Mouse (Mus musculus) thymus, postnatal 0 days (tissue): ENCODE results near the gene Dnm3. TPM values are rescaled to one million over a fixed set of nuclear protein-coding genes. Genes with fewer than 3 reads are reported as not detected.

ENCODE experiments used
- DNase-seq: peaks from one replicate; pipeline ENCODE4 v3.0.0-alpha.2; 2015; ENCODE audit warnings: low spot score
- polyA plus RNA-seq: library from polyadenylated mRNA; unstranded; fragments of >200 nt; fragmentation: Nextera tagmentation; extraction: Ambion mirVana; gene quantifications from 2 replicates; pipeline ENCODE4 v1.2.1, GENCODE M21; 2015

The Dnm3 gene
- polyA plus RNA-seq, 1 experiment from 2014 or later = 2.2 TPM

DNA sequence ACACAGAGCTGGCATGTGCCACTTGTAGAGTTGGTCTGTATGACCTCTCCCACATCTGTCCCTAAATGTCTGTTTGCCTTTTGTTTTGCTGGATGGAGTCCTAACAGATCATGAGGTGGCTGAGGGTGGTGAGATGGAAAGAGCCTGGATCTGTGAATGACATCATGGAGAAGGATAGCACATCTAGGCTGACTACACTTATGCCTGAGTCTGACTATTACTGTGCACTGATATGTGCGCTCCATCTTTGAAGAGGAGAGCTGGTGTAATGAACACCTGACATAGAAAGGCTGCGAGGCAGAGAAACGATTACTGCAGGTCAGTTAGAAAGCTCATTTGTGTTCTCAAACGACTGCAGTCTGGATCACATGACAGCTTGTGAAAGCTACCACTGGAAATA, 149.2 kb downstream of the Dnm3 start:
- no peak for DNase-seq

DNA sequence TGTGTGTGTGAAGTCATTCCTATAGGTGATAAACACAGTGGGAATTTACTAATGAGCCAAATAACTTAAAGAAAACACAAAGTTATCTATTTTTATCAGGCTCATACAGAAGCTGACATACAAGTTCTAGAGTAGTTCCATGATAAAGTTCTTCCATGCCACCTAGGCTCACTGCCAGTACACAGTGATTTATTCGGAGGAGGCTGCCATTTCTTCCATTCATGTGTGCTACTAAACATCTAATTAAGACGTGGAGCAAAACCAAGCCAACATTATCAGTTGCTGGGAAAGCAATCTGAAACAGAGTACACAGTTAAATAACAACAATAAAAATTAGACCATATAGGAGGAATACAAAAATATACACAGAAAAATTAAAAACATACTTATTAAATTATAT, 150.2 kb downstream of the Dnm3 start:
- DNase-seq = no peak

DNA sequence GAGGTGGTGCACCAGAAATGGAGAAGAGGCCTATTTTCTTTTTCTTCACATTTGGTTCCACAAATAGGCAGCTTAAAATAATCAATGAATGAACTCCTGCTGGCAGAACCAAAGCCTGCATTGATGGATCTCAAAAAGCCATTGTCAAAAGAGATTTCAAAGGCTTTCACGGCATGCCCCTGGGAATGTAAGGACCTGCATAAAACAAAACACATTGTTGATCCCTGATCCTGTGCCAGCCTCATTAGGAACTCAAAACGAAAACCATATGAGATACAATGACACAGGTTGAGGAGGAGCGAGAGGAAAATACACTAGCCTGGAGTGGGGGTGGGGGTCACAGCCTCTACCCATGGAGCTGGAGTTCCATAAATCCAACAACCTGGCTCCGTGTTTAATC, 153.4 kb downstream of the Dnm3 start:
- DNase-seq = no peak

DNA sequence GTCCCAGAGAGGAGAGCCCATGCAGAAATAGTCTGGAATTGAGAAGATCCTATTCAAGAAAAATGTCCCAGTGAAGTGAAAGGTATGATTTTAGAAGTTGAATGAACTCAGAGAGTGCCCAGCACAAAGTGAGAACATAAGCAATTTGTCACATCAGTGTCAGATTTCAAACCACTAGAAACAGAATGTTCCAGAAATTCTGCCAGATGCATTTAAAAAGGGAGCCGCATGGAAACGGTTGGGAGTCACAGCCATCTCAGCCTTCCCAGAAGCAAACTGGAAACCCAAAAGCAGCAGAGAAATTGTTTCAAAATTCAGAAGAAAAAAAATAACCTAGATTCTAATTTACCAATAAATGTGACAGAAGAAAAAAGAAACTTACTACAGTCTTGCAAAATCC, 154.7 kb downstream of the Dnm3 start:
- no peak for DNase-seq

DNA sequence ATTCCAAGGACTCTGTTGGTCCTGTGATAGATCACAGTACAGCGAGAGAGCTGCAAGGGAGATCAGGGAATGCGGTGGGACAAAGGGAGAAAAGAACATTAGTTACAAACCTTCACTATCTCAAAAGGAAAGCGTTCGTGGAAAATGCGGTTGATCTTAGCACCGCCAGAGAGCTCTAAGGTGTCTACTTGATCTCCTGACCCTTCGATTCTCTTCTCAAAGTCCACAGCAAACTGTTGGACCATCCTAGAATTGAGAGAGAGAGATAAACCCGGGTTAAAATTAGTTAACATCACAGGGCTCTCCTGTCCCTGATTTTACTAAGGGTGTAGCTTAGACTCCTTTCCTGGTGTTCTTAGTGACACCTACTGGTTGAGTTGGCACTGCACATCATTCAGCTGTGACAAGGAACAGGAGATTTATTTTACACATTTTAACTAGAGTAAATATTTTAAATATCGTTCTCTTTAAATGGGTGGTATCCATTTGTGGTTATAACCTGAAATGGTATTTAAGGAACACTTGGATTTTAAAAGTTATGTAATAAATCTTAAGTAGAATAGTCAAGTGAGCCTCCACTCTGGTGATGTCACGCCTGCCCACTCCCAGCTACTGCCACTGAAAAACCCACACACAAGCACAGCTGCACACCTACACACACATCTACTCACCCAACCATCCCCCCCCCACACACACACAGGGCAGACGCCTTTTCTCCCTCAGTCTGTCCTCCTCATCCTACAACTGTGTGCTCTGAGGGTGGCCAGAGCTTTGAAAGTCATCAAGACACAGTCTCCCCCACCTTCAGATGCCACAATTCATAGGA, 164.2 kb downstream of the Dnm3 start:
- peak; percentile 64 for DNase-seq

DNA sequence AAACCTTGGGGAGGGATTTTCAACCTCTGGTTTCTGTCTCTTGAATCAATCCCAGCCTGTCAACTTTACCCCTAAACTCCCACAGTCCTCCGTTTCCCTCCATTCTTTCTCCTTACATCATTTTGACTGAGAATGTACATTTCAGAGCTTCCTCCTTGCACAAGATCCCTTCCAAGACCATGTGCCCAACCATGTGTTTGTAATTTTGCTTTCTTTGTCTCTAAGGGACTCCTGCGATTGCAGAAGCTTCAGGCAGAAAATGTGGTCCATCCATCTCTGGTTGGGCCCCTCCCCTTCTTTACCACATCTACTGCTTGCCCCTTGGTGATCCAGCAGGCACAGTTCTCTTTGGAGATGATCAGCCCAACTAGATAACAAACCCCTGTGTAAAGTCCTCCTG, 165.2 kb downstream of the Dnm3 start:
- DNase-seq = no peak

DNA sequence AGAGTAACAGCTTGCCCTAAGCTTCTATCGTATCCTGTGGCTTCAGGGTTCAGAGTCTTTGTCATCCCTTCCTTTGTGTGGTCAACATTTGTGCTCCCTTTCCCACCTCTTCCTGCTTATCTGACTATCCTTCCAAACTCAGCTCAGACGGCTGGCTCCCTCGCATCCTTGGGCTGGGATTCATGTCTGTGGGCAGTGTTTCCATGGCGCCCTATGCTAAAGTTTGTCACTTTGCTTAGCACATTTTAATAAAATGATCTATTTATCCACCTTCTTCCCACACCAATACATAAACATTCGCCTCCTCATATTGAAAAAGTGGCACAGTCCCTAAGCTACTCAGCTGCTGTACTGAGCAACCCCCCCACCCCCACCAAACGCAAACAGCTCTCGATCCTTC, 165.7 kb downstream of the Dnm3 start:
- no peak for DNase-seq

DNA sequence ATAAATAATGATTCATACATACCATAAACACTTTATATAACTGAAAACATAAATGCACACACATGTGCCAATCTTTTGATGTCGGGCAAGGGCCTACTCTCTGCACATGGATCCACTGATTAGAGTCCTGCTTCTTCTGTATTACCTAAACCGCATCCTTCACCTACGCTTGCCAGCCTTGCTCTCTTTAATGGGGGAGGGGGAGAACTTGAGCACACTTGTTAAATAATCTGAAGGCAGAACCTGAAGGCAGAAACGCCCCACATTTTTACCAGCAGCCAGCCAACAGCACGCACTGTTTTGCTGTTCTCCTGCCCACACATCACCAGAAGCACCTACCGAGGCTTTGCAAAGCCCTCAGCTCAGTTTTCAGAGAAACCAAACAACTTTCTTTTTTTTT, 172.6 kb downstream of the Dnm3 start:
- no peak for DNase-seq

DNA sequence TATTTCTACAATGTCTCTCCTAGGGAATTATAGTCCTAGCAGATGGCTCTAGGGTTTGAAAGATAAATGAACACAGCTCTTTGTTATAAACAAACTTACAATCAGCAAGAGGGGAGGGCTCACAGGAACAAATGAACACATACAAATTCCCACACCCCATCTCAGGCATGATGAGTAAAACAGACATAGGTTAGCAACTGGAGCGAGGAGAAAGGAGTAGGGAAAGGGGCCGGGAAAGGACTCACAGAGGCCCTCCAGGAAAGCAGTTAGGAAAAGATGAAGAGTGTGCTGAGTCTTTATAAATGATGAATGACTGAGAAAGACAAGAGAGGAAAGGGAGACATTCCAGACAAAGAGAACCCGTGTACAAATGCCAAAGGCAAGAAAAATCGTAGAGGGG, 175.4 kb downstream of the Dnm3 start:
- DNase-seq = no peak

DNA sequence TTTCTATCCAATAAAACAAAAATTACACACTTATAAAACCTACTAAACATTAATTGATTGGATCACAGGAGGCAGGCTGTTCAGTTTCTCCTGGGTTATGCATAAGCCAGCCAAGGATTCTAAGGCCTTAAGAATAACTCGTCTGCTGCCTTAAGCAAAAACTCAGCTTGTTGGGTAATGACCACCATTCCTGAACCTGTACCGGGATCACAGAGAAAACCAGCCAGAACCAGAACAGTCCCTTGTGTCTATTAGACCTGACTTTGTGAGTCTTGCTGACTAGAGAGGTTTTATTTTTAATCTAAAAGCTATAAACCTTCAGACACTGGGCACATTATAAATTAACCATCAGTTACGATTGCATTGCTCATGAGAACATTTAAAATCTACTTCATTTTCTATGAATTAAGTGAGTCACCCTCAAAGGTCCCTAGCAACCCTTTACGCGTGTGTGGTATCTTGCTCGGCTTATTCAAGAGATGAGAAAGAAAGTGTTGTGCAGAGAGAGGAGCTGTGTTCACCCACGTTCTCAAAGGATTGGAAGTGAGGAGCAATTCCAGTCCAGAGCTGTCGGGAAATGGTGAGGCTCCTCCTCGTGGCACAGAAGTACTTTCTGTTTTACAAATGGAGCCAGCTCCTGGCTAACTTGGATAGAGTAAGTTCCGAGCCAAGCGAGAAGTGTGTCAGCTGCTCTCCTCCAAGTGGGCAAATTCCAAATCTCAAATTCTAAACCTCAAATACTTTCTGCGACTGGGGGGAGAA, 178.1 kb downstream of the Dnm3 start:
- DNase-seq = no peak

DNA sequence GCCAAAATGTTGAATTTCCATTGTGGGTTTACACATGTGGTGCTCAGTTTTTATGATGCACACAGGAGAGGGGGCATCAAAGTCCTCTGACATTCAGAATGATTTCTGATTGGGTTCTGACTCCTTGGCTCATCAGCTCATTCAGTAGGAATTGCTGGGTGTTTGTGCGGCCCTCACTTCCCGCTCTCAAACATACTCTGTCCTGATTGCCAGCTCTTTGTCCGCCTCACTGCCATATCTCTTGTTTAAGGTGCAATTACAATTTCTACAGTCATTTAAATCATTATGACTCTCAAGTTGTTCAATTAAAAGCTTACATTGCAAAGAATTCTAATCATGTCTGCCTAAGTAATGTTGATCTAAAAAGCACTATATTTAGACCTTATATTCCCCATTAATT, 179.3 kb downstream of the Dnm3 start:
- no peak for DNase-seq

DNA sequence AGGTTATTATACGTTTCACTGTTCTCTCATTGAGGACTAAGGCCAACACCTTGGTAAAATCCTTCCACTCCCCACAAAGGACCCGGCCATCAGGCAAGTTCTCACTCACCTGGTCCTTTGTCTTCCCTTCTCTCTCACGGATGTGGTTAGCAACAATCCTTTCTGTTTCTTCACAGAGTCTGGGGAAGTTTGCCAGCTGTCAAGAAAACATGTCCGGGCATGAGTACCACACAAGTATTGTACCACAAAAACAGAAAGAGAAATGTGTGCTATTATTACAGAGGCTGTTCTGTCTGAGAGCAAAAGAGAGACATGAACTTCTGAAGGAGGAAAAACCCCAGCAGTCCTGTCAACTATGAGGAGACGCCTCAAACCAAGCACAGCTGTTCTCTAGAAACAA, 182.4 kb downstream of the Dnm3 start:
- DNase-seq = peak; percentile 65

DNA sequence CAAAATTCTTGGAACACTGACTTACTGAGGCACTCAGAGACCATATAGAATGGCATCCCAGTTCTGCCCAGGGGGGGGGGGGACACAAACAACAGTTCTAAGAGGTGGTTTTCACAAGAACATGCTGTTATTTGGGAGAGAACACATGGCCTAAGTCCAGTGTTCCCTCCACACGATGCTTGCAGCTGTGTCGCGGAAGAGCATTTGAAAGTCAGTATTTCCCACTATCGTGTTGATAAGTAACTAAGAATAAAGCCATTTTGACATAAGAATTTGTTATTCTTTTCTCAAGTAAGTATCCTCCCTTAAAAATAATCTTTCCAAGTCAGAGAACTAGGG, 183.3 kb downstream of the Dnm3 start:
- no peak for DNase-seq

DNA sequence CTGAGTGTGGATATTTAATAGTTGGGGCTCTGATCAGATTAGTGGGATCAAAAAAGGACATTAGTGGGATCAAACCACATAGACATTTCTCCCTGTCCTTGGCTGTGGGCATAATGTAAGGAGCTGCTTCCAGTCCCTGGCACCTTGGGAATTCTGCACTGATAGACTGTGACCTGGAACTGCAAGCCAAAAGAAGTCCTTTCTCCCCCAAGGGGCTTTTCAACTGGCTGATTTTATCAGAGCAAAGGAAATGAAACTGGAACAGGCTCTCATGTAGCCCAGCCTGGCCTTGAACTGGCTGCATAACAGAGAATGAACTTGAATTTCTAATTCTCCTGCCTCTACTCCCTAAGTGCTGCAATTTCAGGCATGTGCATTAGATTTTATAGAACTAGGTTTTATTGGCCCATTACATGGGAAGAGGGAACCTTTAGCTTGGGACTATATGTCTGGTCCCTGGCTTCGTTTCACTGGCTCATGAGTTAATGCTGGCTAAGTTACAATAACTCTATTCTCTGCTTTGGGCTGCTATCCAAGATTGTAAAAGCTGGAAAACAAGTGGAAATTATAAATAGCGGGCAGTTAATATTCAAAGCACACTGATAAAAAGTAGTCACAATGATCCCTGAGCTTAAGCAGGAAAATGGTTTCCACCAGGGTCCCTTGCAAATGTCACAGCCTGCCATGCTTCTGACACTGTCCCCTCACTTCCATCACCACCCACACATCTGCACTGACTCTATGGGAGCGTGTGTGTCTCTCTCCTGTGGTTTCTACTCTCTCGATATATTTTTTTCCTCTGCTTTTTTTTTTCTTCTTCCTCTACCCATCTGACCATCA, 183.9 kb downstream of the Dnm3 start:
- no peak for DNase-seq

DNA sequence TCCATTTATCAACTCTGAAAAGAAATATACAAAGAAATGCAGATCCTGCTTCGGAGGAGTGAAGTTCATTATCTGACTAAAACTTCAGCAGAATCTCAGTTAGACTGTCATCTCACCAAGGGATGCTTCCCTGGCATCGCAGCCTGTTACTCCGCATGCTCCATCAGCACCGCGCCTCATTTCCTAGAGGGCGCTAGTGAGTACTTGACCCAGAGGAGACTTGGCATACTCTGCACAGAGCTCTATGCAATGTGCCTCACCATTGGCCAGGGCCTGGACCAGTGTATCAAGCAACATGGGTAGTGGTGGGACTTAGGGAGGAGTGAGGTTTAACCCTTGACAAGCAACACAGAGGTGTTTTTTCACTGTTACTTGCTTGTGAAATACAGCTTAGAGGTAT, 190.9 kb downstream of the Dnm3 start:
- peak; percentile 32 for DNase-seq

DNA sequence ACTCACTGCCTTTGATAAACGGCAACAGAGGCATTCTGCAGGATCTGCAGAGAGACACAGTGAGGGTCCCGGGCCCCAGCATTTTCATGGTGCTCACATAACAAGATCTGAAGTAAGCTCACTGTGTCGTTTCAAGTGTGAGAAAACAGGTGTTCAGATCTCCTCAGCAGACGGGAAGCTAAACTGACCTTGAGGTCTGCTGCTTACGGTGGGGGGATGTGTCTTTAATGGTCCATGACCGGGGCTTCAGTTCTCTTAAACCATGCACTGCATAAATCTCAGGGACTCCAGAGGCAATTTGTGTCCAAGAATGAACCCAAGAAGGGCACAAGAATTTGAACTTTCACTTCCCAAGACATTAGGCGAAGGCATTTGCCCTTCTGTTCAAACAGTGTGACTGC, 195.9 kb downstream of the Dnm3 start:
- DNase-seq = peak; percentile 23

DNA sequence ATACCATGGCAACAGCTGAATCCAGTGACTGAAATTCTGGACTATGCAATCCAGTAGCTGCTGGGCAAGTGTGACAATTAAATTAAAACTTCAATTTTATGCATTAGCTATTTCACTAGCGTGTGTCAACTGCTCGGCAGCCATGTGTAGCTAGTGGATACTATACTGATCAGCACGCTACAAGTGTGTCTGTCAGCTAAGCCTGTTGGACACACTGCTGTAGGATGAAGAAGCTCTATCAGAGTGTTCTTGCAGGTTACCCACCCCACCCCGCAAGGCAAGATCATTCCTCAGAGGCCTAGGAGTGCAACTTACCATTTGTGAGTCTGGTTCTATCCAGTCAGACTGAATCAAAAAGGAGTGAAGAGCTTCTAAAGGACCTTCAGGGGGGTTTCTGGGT, 197.8 kb downstream of the Dnm3 start:
- DNase-seq = no peak

DNA sequence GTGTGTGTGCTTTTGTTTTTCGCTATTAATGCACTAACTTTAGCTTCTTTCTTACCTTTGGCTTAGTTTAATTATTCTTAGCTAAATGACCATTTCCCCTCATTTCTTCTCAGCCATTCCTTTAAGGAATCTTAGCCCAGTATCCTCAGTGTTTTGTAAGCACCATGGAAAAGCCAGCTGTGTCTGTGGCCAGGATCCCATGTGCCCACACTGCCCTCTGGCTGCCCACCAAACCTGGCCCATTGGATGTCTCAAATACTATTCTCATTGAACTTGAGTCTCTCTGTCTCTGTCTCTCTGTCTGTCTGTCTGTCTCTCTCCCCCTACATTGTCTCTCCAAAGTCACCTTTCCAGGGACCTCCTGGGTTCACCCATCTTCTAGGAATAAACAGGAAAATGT, 201.8 kb downstream of the Dnm3 start:
- DNase-seq = no peak

DNA sequence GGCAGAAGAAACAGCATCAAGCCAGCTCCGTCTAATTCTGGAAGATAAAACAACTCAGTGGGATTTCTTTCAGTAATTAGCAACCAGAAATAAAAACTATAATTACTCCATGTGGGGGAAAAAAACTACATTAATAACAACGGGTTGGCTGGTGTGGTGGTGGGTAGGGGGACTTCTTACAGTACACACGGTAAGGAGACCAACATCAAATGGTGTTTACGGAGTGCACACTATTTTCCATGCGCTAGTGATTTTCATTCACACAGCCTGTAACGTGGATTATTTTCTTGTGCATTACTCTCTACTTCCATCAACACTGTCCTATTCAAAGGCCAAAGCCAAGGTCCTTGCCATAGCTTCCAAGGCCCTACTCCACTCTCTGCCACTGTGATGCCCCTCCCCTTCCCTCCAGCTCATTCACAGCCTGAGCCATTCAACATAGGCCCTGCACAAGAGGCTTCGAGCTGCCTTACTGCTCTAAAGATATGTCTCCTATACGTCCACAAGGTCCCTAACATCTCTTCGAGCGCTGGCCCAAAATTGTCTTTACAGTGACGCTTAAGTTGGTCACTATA, 203.1 kb downstream of the Dnm3 start:
- no peak for DNase-seq

DNA sequence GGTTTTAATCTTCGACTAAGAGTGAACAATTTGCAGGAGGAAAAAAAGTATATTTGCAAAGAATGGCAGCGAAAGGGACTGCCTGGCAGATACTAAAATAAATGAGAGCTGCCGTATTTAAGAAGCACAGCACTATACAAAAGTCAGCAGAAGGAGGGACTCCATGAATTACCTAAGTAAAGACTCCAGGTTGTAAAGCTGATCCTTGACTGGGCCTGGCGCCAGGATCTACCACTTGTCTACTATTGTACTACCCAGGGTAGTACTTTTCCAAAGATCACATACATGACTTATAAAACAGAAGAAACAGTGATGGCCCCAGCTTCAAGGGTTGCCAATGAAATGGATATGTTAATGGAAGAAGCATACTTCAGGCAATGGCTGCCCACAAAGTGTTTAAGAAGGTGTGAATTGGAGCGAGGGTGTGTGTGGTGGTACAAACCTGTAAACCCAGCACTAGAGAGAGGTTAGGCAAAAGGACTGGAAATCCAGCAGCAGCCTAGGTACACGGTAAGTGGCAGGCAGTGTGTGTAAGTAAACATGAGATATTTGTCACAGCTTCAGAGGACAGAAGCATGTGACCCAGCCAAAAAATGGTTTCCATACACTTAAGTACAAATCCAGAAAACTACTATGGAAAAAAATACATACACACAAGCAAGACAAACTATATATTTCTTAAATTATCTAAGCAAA, 220.8 kb downstream of the Dnm3 start:
- no peak for DNase-seq

DNA sequence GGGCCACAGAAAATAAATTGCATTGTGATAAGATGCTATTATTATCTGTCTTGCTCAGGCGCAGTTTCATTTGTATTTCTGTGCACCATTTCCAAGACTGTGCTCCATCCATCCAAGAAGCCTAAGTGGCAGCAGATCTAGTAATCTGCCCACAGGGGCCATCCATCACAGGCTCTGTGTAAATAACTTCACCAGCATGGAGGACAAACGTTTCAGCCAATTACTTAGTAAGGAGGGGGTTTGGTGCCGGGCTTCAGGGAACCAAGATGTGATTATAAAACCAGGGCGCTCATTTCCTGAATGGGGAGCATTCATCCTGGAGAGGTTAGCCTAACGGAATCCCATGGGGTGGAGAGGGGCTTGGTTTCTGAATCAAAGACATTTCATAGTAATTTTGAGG, 222.9 kb downstream of the Dnm3 start:
- DNase-seq = no peak
